Mouse (Mus musculus): ENCODE measurements at regions not wholly inside any gene's neighbourhood (a gene's known extent, or its start where the extent isn't known, plus 50 kb on each side); places are given as distances from the start of the nearest gene placed in this dataset.

DNA sequence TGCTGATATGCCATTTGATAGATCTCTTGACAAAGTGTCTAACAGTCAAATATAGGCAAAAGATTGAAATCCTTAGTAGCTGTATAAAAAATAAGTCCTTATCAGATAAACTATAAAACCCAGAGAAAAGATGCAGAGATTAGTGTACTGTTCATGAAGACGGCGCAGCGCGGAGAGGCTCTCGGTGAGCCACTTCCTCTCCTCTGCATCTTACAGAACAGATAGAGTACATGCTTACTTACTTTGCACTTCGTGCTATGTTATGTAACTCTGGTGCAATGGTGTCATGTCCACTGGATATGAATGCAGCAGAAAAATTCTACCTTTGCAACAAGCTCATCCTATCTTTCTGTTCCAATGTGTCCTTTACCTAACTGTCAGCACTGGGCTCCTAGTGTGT is 2593.5 kb upstream of the Gm7489 start:
- Histone ChIP-seq H3K4me2 (replicated peaks; ENCODE audit: low read depth, low read length) (no peak overlapping the region), H3K9ac (ENCODE audit: low read depth, low read length) (no peak overlapping the region), H3K4me1 (ENCODE audit: control insufficient read depth, insufficient read depth, low read length) (no peaks in the 10 kb centered on the region), H3K4me3 (ENCODE audit: low read length) (no peak overlapping the region), H3K27ac (ENCODE audit: low read depth, low read length) (no peak overlapping the region), H3K27me3 (ENCODE audit: control insufficient read depth, insufficient read depth, low read length) (no peaks in the 10 kb centered on the region), H3K9me3 (ENCODE audit: control insufficient read depth, low read length) (no peaks in the 10 kb centered on the region), H3K36me3 (ENCODE audit: control insufficient read depth, insufficient read depth, low read length) (no peaks in the 10 kb centered on the region)
- WGBS = 94% methylated on average over 6 of the region's 6 CpGs
- no peak for ATAC-seq (ENCODE audit: low FRiP score, low TSS enrichment)

DNA sequence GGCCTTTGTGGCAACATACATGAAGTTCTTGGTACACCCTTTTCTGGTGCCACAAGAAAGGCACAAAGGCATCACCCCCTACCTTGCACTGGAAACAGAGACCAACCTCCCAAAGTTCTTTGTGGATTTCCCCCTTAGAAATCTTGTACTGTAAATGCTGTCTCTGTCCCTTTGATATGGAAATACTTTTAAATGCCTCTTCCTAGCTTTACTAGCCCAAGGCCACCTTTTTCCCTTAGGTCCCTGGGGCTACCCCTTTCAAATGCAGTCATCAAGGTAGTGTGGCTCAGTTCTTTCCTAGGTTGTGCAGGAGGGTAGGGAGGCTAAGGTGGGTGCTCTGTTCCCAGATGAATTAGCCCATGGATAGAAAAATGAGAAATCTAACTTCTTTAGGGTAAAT is 2587.9 kb upstream of the Gm7489 start:
- H3K9ac ChIP-seq (ENCODE audit: low read depth, low read length) = no peak overlapping the region

DNA sequence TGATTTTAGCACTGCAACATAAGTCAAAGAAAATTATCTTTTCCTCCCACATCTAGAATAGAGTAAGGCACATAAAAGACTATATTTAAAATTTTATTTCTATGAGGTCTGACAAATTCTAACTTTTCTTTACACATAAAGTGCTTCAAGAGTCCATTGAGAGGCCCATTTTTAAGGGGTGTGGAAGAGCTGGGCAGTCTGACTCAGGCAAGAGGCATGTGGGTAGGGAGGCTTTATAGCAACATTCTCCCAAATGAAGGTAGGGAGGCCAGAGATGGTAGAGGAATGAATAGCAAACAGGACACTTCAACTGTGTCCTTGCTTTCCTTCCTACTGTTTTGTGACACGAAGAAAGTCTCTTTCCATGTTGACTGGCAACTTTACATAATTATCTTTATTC is 2566.6 kb upstream of the Gm7489 start:
- H3K4me3 ChIP-seq (ENCODE audit: low read length) = no peak overlapping the region
- no peaks in the 10 kb centered on the region for H3K27me3 ChIP-seq (ENCODE audit: control insufficient read depth, insufficient read depth, low read length)
- H3K4me1 ChIP-seq (ENCODE audit: control insufficient read depth, insufficient read depth, low read length) = no peaks in the 10 kb centered on the region
- no peaks in the 10 kb centered on the region for H3K36me3 ChIP-seq (ENCODE audit: control insufficient read depth, insufficient read depth, low read length)
- no peak overlapping the region for H3K4me2 ChIP-seq (replicated peaks; ENCODE audit: low read depth, low read length)
- H3K9me3 ChIP-seq (ENCODE audit: control insufficient read depth, low read length) = no peaks in the 10 kb centered on the region
- WGBS = 83% methylated on average over 1 of the region's 1 CpGs
- no peak overlapping the region for H3K9ac ChIP-seq (ENCODE audit: low read depth, low read length)
- no peak for ATAC-seq (ENCODE audit: low FRiP score, low TSS enrichment)
- no peak overlapping the region for H3K27ac ChIP-seq (ENCODE audit: low read depth, low read length)

More for the DNA sequence above, 2587.9 kb upstream of the Gm7489 start:
- Histone ChIP-seq H3K4me1 (ENCODE audit: control insufficient read depth, insufficient read depth, low read length) (no peaks in the 10 kb centered on the region), H3K27ac (ENCODE audit: low read depth, low read length) (no peak overlapping the region), H3K4me3 (ENCODE audit: low read length) (no peak overlapping the region), H3K4me2 (replicated peaks; ENCODE audit: low read depth, low read length) (no peak overlapping the region), H3K36me3 (ENCODE audit: control insufficient read depth, insufficient read depth, low read length) (no peaks in the 10 kb centered on the region), H3K9me3 (ENCODE audit: control insufficient read depth, low read length) (no peaks in the 10 kb centered on the region), H3K27me3 (ENCODE audit: control insufficient read depth, insufficient read depth, low read length) (no peaks in the 10 kb centered on the region)
- ATAC-seq (ENCODE audit: low FRiP score, low TSS enrichment) = no peak

DNA sequence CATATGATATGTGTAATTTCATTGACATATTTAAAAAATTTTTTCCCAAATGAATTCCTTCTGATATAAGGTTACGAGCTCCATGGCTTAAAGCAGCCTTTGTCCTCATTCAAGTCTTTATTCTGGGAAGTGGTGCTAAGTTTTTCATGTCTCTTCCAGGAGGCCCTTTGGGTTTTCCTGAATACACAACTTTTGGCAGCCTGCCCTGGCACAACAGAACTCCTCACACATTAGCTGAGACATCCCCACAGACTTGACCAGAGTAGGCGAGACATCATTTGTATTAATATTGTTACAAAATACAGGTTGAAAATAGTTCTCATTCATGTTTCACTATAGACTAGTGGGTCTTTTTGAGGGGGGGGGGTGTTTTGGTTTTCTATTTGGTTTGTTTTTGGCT is 2565.9 kb upstream of the Gm7489 start:
- H3K9me3 ChIP-seq (ENCODE audit: control insufficient read depth, low read length) = no peaks in the 10 kb centered on the region
- H3K9ac ChIP-seq (ENCODE audit: low read depth, low read length) = no peak overlapping the region
- ATAC-seq (ENCODE audit: low FRiP score, low TSS enrichment) = no peak
- H3K27me3 ChIP-seq (ENCODE audit: control insufficient read depth, insufficient read depth, low read length) = no peaks in the 10 kb centered on the region
- 93% methylated on average over 2 of the region's 2 CpGs for WGBS
- H3K36me3 ChIP-seq (ENCODE audit: control insufficient read depth, insufficient read depth, low read length) = no peaks in the 10 kb centered on the region
- H3K27ac ChIP-seq (ENCODE audit: low read depth, low read length) = no peak overlapping the region
- no peak overlapping the region for H3K4me2 ChIP-seq (replicated peaks; ENCODE audit: low read depth, low read length)
- H3K4me3 ChIP-seq (ENCODE audit: low read length) = no peak overlapping the region
- H3K4me1 ChIP-seq (ENCODE audit: control insufficient read depth, insufficient read depth, low read length) = no peaks in the 10 kb centered on the region

DNA sequence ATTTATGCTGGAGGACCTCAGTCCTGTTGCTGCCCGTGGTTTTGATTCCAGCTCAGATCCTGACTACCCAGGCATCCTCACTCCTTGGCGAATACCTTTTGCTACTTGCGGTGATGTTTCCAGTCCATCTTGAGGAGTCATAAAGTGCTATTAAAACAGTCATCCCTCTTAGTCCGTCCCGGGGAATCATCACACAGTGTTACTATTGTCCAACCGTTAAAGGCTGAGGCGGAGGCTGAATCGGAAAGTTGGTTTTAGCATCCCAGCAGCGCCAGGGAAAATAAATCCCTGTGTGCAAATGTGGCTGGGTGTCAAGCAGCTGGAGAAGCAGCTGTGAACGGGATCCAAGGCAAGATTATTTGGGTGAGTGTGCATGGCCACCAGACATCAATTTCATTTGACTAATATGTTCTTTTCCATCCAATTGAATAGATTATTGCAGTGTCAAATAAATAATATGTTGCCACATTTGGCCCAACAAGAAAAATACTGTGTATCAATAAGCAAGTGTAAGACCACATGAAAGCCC is 2564.3 kb upstream of the Gm7489 start:
- H3K27me3 ChIP-seq (ENCODE audit: control insufficient read depth, insufficient read depth, low read length) = no peaks in the 10 kb centered on the region
- 75% methylated on average over 10 of the region's 10 CpGs for WGBS
- H3K4me2 ChIP-seq (replicated peaks; ENCODE audit: low read depth, low read length) = no peak overlapping the region
- no peak overlapping the region for H3K4me3 ChIP-seq (ENCODE audit: low read length)
- no peaks in the 10 kb centered on the region for H3K4me1 ChIP-seq (ENCODE audit: control insufficient read depth, insufficient read depth, low read length)
- no peaks in the 10 kb centered on the region for H3K9me3 ChIP-seq (ENCODE audit: control insufficient read depth, low read length)
- no peak for ATAC-seq (ENCODE audit: low FRiP score, low TSS enrichment)
- no peak overlapping the region for H3K27ac ChIP-seq (ENCODE audit: low read depth, low read length)
- H3K9ac ChIP-seq (ENCODE audit: low read depth, low read length) = no peak overlapping the region
- H3K36me3 ChIP-seq (ENCODE audit: control insufficient read depth, insufficient read depth, low read length) = no peaks in the 10 kb centered on the region

DNA sequence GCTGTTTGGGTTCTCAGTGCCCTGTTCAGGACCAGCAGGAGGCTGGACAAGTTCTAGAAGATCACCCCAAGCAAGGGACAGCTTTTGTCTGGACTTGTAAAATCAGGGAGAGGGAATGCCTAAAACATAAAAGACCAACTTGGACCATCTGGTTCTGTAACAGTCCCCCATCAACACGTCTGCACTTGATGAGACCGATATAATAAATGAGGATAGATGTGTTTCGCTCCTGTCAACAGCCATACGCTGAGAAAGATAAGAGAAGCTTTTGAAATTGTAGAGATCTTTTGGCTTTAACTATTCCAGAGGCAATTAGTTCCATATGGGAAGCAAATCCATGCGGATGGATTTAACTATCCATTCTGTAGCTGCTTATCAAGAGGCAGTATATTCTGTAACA is 2561.4 kb upstream of the Gm7489 start:
- WGBS = 66% methylated on average over 5 of the region's 5 CpGs
- Histone ChIP-seq H3K4me1 (ENCODE audit: control insufficient read depth, insufficient read depth, low read length) (no peaks in the 10 kb centered on the region), H3K27me3 (ENCODE audit: control insufficient read depth, insufficient read depth, low read length) (no peaks in the 10 kb centered on the region)

DNA sequence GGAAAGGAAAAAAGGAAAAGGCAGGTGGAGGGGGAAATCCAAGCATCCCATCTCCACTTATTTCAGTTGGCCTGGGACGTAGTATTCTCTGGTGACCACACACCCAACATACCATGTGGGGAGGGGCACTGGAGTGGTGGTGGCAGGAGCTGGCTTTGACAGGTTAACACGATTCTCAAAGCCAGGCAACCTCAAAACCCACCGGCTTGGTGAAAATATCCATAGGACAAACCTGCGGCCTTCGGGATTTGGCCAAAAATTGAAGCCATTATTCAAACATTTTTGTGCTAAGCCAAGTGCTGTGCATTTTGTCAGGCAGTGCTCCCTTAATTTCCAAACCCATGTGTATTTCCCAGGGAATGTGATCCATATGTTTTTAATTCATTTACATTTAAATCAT is 2560.5 kb upstream of the Gm7489 start:
- Histone ChIP-seq H3K9me3 (ENCODE audit: control insufficient read depth, low read length) (no peaks in the 10 kb centered on the region), H3K27me3 (ENCODE audit: control insufficient read depth, insufficient read depth, low read length) (no peaks in the 10 kb centered on the region), H3K9ac (ENCODE audit: low read depth, low read length) (no peak overlapping the region), H3K36me3 (ENCODE audit: control insufficient read depth, insufficient read depth, low read length) (no peaks in the 10 kb centered on the region), H3K27ac (ENCODE audit: low read depth, low read length) (no peak overlapping the region), H3K4me3 (ENCODE audit: low read length) (no peak overlapping the region), H3K4me1 (ENCODE audit: control insufficient read depth, insufficient read depth, low read length) (no peaks in the 10 kb centered on the region), H3K4me2 (replicated peaks; ENCODE audit: low read depth, low read length) (no peak overlapping the region)
- no peak for ATAC-seq (ENCODE audit: low FRiP score, low TSS enrichment)
- 90% methylated on average over 5 of the region's 5 CpGs for WGBS

More for the DNA sequence above, 2561.4 kb upstream of the Gm7489 start:
- ATAC-seq (ENCODE audit: low FRiP score, low TSS enrichment) = no peak
- no peak overlapping the region for H3K4me2 ChIP-seq (replicated peaks; ENCODE audit: low read depth, low read length)
- no peak overlapping the region for H3K4me3 ChIP-seq (ENCODE audit: low read length)
- no peaks in the 10 kb centered on the region for H3K9me3 ChIP-seq (ENCODE audit: control insufficient read depth, low read length)
- no peak overlapping the region for H3K27ac ChIP-seq (ENCODE audit: low read depth, low read length)
- no peak overlapping the region for H3K9ac ChIP-seq (ENCODE audit: low read depth, low read length)
- no peaks in the 10 kb centered on the region for H3K36me3 ChIP-seq (ENCODE audit: control insufficient read depth, insufficient read depth, low read length)

DNA sequence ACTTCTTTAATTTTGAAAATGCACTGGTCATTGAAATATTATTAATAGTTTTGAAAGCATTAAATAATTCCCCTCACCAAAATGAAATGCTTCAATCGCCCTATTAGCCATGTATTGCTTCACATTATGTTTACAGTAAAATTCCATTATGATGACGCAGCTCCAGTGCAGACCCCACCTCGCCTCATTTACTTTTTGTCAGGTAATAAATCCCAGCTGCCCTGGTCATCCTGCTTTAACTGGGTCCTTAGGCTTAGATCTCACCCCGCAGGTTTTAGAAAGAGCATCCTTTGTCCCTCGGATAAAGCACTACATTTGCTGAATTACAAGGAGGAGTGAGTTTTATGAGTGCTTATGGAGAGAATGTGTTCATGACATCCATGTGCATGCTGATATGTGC is 2557.0 kb upstream of the Gm7489 start:
- WGBS = 29% methylated on average over 5 of the region's 5 CpGs
- no peak overlapping the region for H3K4me3 ChIP-seq (ENCODE audit: low read length)
- H3K36me3 ChIP-seq (ENCODE audit: control insufficient read depth, insufficient read depth, low read length) = no peaks in the 10 kb centered on the region
- no peaks in the 10 kb centered on the region for H3K9me3 ChIP-seq (ENCODE audit: control insufficient read depth, low read length)
- no peaks in the 10 kb centered on the region for H3K27me3 ChIP-seq (ENCODE audit: control insufficient read depth, insufficient read depth, low read length)
- ATAC-seq (ENCODE audit: low FRiP score, low TSS enrichment) = no peak
- no peak overlapping the region for H3K9ac ChIP-seq (ENCODE audit: low read depth, low read length)
- no peak overlapping the region for H3K4me2 ChIP-seq (replicated peaks; ENCODE audit: low read depth, low read length)
- no peaks in the 10 kb centered on the region for H3K4me1 ChIP-seq (ENCODE audit: control insufficient read depth, insufficient read depth, low read length)
- no peak overlapping the region for H3K27ac ChIP-seq (ENCODE audit: low read depth, low read length)

DNA sequence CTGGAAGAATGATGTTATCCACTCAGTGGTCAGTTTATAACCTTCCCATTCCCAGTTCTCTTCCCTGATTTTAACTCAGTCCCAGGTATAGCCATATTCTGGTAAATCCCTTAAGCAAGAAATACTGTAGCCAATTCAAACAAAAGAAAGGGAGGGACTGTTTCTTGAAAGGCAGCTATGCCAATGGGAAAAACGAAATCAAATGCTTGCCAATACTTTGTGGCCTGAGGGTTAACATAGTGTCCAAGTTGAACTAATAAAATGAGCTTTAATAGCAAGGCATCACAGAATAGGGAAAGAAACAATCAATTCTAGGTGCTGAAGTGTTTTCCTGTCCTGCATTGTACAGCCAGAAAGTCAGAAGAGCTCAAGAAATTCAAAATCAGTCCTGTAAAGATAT is 2548.3 kb upstream of the Gm7489 start:
- Histone ChIP-seq H3K36me3 (ENCODE audit: control insufficient read depth, insufficient read depth, low read length) (no peaks in the 10 kb centered on the region), H3K9me3 (ENCODE audit: control insufficient read depth, low read length) (no peaks in the 10 kb centered on the region), H3K27me3 (ENCODE audit: control insufficient read depth, insufficient read depth, low read length) (no peaks in the 10 kb centered on the region), H3K4me1 (ENCODE audit: control insufficient read depth, insufficient read depth, low read length) (no peaks in the 10 kb centered on the region), H3K9ac (ENCODE audit: low read depth, low read length) (no peak overlapping the region), H3K4me2 (replicated peaks; ENCODE audit: low read depth, low read length) (no peak overlapping the region), H3K27ac (ENCODE audit: low read depth, low read length) (no peak overlapping the region), H3K4me3 (ENCODE audit: low read length) (no peak overlapping the region)
- no peak for ATAC-seq (ENCODE audit: low FRiP score, low TSS enrichment)
- 63% methylated on average over 1 of the region's 1 CpGs for WGBS

DNA sequence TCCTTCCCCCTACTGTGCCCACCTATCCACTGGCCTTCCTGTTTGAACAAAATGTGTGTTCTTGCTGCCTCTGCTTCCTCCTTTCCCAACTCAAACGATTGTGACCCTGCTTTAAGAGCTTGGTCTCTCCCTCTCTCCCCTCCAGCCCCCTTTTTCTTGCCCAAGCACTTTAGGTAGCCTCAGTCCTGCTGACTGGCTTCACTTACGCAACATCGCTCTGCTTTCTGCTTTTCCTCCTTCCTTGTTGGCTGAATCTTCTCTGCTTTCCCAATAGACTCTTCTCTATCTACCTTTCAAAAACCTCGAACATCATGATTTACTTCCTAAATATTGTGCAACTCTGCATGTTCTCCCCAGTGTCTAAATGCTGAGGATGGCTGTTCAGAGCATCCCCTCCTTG is 2538.4 kb upstream of the Gm7489 start:
- no peak for ATAC-seq (ENCODE audit: low FRiP score, low TSS enrichment)
- Histone ChIP-seq H3K27me3 (ENCODE audit: control insufficient read depth, insufficient read depth, low read length) (no peaks in the 10 kb centered on the region), H3K9ac (ENCODE audit: low read depth, low read length) (no peak overlapping the region), H3K4me1 (ENCODE audit: control insufficient read depth, insufficient read depth, low read length) (no peaks in the 10 kb centered on the region), H3K9me3 (ENCODE audit: control insufficient read depth, low read length) (no peaks in the 10 kb centered on the region), H3K27ac (ENCODE audit: low read depth, low read length) (no peak overlapping the region), H3K4me2 (replicated peaks; ENCODE audit: low read depth, low read length) (no peak overlapping the region), H3K4me3 (ENCODE audit: low read length) (no peak overlapping the region), H3K36me3 (ENCODE audit: control insufficient read depth, insufficient read depth, low read length) (no peaks in the 10 kb centered on the region)
- WGBS = 85% methylated on average over 4 of the region's 4 CpGs

Data from kidney, embryonic 14.5 days (tissue).